Mouse (Mus musculus) heart, embryonic 14.5 days (tissue): ENCODE measurements at regions not wholly inside any gene's neighbourhood (a gene's known extent, or its start where the extent isn't known, plus 50 kb on each side); places are given as distances from the start of the nearest gene placed in this dataset.

Source experiments
- ATAC-seq: fragments of 200-750 bp; cut with Nextera tagmentation; 2 replicates; pipeline ENCODE4 v1.8.0; 2017; ENCODE audit warnings: low read depth, moderate TSS enrichment; ENCODE audit not compliant: insufficient number of reproducible peaks, insufficient read depth, low FRiP score
- H3K27ac ChIP-seq, 2 experiments: fragments of 200-500 bp in 1 of 2; fragments of 300-500 bp in 1 of 2; sonication (generic) in 1 of 2; replicated peaks in 1 of 2; 2 replicates each; pipeline ENCODE4 v1.5.1; 2012 to 2014; ENCODE audit warnings: low read depth in 2 of 2, low read length in 2 of 2, control low read depth in 1 of 2, mild to moderate bottlenecking in 1 of 2, mixed read lengths in 1 of 2; ENCODE audit not compliant: control insufficient read depth in 1 of 2, insufficient read depth in 1 of 2
- H3K27me3 ChIP-seq: fragments of 300-500 bp; sonication (generic); 2 replicates; pipeline ENCODE4 v1.6.1; 2014; ENCODE audit warnings: mild to moderate bottlenecking, low read length, control low read depth; ENCODE audit not compliant: control insufficient read depth, insufficient read depth
- H3K36me3 ChIP-seq: fragments of 300-500 bp; sonication (generic); 2 replicates; pipeline ENCODE4 v1.6.1; 2014; ENCODE audit warnings: mild to moderate bottlenecking, control low read depth, low read length, mixed read lengths; ENCODE audit not compliant: control insufficient read depth, insufficient read depth
- H3K4me1 ChIP-seq, 2 experiments: fragments of 200-500 bp in 1 of 2; fragments of 300-500 bp in 1 of 2; sonication (generic) in 1 of 2; 2 replicates each; pipeline ENCODE4 v1.6.1; 2012 to 2014; ENCODE audit warnings: low read length in 2 of 2, control low read depth in 1 of 2, mixed read lengths in 1 of 2; ENCODE audit not compliant: control insufficient read depth in 2 of 2, insufficient read depth in 2 of 2
- H3K4me2 ChIP-seq: fragments of 300-500 bp; sonication (generic); 2 replicates; pipeline ENCODE4 v1.6.1; 2014; ENCODE audit warnings: mild to moderate bottlenecking, low read length
- H3K4me3 ChIP-seq, 2 experiments: fragments of 200-500 bp in 1 of 2; fragments of 300-500 bp in 1 of 2; sonication (generic) in 1 of 2; 2 replicates each; pipeline ENCODE4 v1.5.1; 2012 to 2014; ENCODE audit warnings: low read length in 2 of 2, mild to moderate bottlenecking in 2 of 2, control low read depth in 1 of 2, low read depth in 1 of 2, moderate library complexity in 1 of 2; ENCODE audit not compliant: control insufficient read depth in 1 of 2, insufficient read depth in 1 of 2
- H3K9ac ChIP-seq: fragments of 300-500 bp; sonication (generic); 2 replicates; pipeline ENCODE4 v1.6.1; 2014; ENCODE audit warnings: mild to moderate bottlenecking, low read length
- H3K9me3 ChIP-seq: fragments of 300-500 bp; sonication (generic); 2 replicates; pipeline ENCODE4 v1.6.1; 2016; ENCODE audit warnings: low read length, control low read depth; ENCODE audit not compliant: control insufficient read depth
- WGBS: fragments of 180-500 bp; shearing (Covaris S2); extraction: QIAGEN DNeasy Blood & Tissue Kit; methylation state at CpG from one replicate; pipeline ENCODE4 v1.1.7; 2014; 5-methylcytosine and 5-hydroxymethylcytosine counted together

DNA sequence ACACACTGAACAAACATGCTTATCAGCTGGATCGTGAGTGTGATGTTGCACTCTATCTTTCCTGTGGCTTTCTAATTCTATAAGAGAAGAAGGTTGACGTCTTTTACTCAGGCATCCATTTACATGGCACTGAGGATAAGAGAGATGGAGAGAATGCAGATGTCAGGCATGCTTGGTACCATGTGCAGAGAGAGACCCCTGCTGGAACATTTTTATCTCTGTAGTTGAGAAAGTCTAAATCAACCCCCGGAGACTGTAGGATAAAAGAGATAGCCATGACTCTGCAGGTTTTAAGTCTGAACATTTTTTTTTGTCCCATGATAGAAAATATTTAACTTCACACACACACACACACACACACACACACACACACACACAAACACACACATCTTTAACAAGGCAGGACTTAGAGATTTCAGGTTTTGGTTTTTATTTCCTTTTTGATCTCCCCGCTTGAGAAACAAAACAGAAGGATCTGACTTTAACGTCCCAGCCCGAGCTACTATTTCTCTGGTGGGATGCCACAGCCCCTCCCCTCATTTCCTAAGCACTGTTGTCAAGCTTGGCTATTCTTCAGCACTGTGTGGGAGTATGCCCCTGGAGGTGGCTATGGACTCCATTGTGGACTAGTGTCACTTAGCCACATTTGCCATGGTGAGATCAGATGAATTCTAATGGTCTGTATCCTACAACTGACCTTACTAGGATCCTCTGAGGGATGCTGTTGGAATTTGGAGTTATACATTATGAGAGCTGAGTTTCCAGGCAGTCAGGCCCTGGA lies 55.6 kb upstream of the Slc9a9 start:
- Histone ChIP-seq H3K27me3 (no peaks in the 10 kb centered on the region), H3K4me2 (no peak overlapping the region), H3K4me1 (peaks cover 7 to 25% of the 10 kb centered on the region in 2 experiments; a peak in 2 of 4 replicates), H3K27ac (peak overlapping the region; percentile 6 to 68; a peak in 2 of 4 replicates), H3K9me3 (no peaks in the 10 kb centered on the region), H3K36me3 (no peaks in the 10 kb centered on the region), H3K4me3 (no peak overlapping the region), H3K9ac (no peak overlapping the region)
- 27% methylated on average over 6 of the region's 6 CpGs for WGBS
- ATAC-seq = peak; percentile 23; the same call in 1 of the 2 replicates

DNA sequence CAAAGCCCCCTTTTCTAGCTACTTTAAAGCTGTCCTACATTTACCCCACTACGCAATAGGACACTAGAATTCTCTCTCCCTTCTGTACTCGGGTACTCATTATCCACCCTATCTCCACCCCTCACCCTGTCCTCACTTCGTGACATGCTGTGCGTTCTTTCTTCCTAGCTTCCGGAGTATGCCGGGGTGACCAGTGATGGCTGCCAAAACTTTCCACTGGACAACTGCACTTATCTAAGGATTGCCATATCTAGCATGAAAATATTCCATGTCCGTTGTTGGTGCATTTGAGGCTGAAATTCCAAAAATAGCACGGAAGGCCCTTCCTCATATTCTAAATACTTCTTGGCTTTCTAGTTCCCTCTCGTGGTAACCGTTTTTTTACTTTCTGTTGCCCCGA lies 54.5 kb upstream of the Slc9a9 start:
- H3K4me3 ChIP-seq = no peak overlapping the region

DNA sequence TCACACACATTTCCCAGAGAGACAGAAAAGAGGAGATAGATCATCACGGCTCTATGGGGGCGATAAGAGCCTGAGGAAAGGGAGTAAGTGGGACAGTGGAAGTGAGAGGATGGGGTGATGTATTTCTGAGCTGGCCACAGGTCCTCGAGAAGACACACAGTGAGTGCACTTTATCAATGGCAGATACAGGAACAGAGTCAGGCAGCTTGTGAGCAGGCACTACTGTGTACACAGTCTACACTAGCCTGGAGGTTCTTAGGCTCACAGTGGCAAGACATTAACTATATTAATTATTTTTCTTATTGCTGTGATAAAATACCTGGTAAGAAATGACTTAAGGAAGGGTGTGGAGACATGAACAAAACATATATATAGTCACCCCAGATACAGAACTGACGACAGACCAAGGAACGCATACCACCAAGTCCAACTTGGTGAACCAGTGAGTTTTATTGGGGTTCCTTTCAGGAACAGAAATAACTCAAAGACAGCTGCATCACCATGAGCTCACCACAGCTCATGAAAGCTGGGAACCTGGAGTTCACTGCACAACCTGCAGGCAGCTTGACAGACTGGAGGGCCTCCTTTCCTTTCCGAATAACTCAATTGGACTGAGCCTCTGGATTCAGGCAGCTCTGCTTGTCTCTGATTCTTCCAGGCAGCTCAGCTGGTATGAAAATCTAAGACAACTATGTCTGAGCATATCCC lies 51.5 kb upstream of the Slc9a9 start:
- Histone ChIP-seq H3K27ac (no peak overlapping the region; a peak in 1 of 4 replicates), H3K4me2 (no peak overlapping the region), H3K9me3 (no peaks in the 10 kb centered on the region), H3K27me3 (no peaks in the 10 kb centered on the region), H3K4me1 (peaks cover 7 to 29% of the 10 kb centered on the region in 2 experiments), H3K4me3 (no peak overlapping the region), H3K36me3 (no peaks in the 10 kb centered on the region), H3K9ac (no peak overlapping the region)
- ATAC-seq = no peak
- 65% methylated on average over 6 of the region's 6 CpGs for WGBS

More for the DNA sequence above, 54.5 kb upstream of the Slc9a9 start:
- Histone ChIP-seq H3K9ac (no peak overlapping the region), H3K27me3 (no peaks in the 10 kb centered on the region), H3K27ac (peak overlapping the region; percentile 68 to 76), H3K36me3 (no peaks in the 10 kb centered on the region), H3K4me2 (peak overlapping the region; percentile 57), H3K4me1 (peaks cover 7 to 25% of the 10 kb centered on the region in 2 experiments; a peak in 2 of 4 replicates), H3K9me3 (no peaks in the 10 kb centered on the region)
- whole genome bisulfite sequencing = 8% methylated on average over 11 of the region's 11 CpGs
- ATAC-seq = peak; percentile 70
